Mouse (Mus musculus): ENCODE measurements around the gene Slc1a4. TPM values are rescaled to one million over a fixed set of nuclear protein-coding genes. Genes with fewer than 3 reads are reported as not detected.

Gene Slc1a4
- polyA plus RNA-seq, 1 experiment from 2014 or later = 7.3 TPM

DNA sequence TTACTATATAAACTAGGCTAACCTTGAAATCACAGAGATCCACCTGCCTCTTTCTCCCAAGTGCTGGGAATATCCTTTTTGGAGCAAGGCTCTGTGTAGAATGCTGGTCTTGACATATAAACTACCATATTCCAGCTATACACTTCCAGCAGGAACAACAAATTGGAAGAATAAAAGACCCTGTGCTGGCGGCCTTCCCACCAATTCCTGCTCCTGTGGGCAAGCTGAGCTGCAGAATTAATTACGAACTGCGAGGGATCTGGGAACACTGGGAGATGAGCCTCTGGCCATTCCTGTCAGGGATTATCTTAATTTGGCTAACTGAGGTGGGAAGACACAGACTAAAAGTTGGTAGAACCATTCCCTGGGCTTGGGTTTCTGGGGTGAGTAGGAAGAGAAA lies 10.1 kb downstream of the Slc1a4 start:
- Histone ChIP-seq H3K27me3 (no peaks in the 10 kb centered on the region), H3K27ac (no peak overlapping the region), H3K9me3 (replicated peaks) (no peaks in the 10 kb centered on the region), H3K9ac (no peak overlapping the region), H3K4me1 (replicated peaks) (peaks cover 40% of the 10 kb centered on the region), H3K4me2 (no peak overlapping the region), H3K4me3 (replicated peaks) (no peak overlapping the region), H3K36me3 (no peaks in the 10 kb centered on the region)
- WGBS (ENCODE audit: insufficient replicate concordance) = 73% methylated on average over 3 of the region's 3 CpGs
- ATAC-seq (ENCODE audit: low read depth) (no peak), DNase-seq (no peak)

DNA sequence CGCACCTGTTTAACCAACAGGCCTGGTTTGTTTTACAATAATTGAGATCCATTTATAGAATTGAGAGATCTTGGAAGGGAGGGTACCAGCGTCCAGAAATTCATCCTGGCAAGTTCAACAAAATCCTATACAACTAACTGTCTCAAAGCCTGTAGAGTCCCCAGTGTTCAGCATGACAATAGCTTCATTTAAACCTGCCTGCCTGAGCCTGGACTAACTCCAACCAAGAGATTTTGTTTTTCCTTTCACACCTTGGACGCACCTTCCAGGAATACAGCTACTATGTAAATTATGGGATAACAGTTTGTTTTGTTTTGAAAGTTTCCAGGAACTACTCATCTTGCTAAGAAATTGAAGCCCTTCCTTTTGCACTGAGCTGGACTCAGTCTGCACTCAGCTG lies 11.9 kb downstream of the Slc1a4 start:
- 82% methylated on average over 3 of the region's 3 CpGs for WGBS (ENCODE audit: insufficient replicate concordance)
- H3K27ac ChIP-seq = no peak overlapping the region
- H3K36me3 ChIP-seq = 0 out of 2 replicates have a peak, but pooled peaks cover 4% of the 10 kb centered on the region
- H3K4me3 ChIP-seq (replicated peaks) = no peak overlapping the region
- H3K4me1 ChIP-seq (replicated peaks) = peaks cover 28% of the 10 kb centered on the region
- ATAC-seq (ENCODE audit: low read depth) (no peak), DNase-seq (no peak)
- H3K4me2 ChIP-seq = no peak overlapping the region
- H3K9ac ChIP-seq = no peak overlapping the region
- no peaks in the 10 kb centered on the region for H3K9me3 ChIP-seq (replicated peaks)
- H3K27me3 ChIP-seq = no peaks in the 10 kb centered on the region

- 73% methylated on average over 16 of the region's 16 CpGs for WGBS (ENCODE audit: insufficient replicate concordance)
- no peak for ATAC-seq (ENCODE audit: low read depth)
Measured at GRCm38 (mm10) chr11:20318659-20319454, 13.7 kb downstream of the Slc1a4 start.

DNA sequence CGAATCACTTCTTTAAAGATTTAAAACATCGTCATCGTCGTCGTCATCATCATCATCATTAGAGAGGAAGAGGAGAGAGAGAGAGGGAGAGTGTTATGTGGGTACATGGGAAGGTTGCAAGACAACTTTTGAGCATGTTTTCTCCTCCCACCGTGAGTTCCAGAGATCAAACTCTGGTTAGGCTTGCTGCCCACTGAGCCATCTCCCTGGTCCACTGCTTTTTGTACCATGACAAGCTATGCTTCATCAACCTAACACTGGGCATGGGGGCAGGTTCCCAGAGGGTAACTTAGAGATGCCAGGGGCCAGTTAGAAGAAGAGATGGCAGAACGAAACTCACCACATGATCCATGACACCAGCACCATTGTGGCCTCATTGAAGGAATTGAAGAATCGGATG lies 18.9 kb downstream of the Slc1a4 start:
- no peaks in the 10 kb centered on the region for H3K27me3 ChIP-seq
- WGBS (ENCODE audit: insufficient replicate concordance) = 85% methylated on average over 8 of the region's 8 CpGs
- H3K4me2 ChIP-seq = no peak overlapping the region
- no peak overlapping the region for H3K27ac ChIP-seq
- no peaks in the 10 kb centered on the region for H3K4me1 ChIP-seq (replicated peaks)
- DNase-seq (no peak), ATAC-seq (ENCODE audit: low read depth) (no peak)
- no peak overlapping the region for H3K4me3 ChIP-seq (replicated peaks)
- no peak overlapping the region for H3K9ac ChIP-seq
- H3K36me3 ChIP-seq = peaks cover 26% of the 10 kb centered on the region
- H3K9me3 ChIP-seq (replicated peaks) = no peaks in the 10 kb centered on the region

More at GRCm38 (mm10) chr11:20318659-20319454, 13.7 kb downstream of the Slc1a4 start:
- Histone ChIP-seq H3K36me3 (0 out of 2 replicates have a peak, but pooled peaks cover 4% of the 10 kb centered on the region), H3K4me2 (no peak overlapping the region), H3K4me1 (replicated peaks) (peaks cover 11% of the 10 kb centered on the region), H3K9ac (no peak overlapping the region), H3K27me3 (no peaks in the 10 kb centered on the region), H3K9me3 (replicated peaks) (no peaks in the 10 kb centered on the region), H3K27ac (no peak overlapping the region), H3K4me3 (replicated peaks) (no peak overlapping the region)
- no peak for DNase-seq

DNA sequence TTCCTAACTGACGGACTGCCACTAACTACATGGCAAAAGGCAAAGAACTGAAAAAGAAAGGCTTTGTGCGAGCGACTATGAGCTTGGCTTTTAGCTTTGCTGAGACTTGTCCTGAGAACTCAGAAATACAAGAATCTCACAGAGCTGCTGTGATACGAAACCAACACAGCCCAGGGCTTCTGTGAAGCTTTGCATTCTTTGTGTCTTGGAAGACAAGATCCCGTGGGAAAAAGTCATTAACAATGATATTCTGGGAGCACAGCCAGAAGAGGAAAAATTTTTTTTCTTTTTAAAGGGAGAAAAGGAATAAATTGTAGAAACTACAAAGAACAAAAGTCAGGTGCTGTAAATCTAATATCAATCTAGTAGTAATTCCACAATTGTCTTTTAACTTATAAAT lies 23.5 kb downstream of the Slc1a4 start:
- H3K27me3 ChIP-seq = no peaks in the 10 kb centered on the region
- DNase-seq (no peak), ATAC-seq (ENCODE audit: low read depth) (no peak)
- H3K4me2 ChIP-seq = no peak overlapping the region
- WGBS (ENCODE audit: insufficient replicate concordance) = 73% methylated on average over 5 of the region's 5 CpGs
- H3K4me3 ChIP-seq (replicated peaks) = no peak overlapping the region
- no peak overlapping the region for H3K9ac ChIP-seq
- H3K4me1 ChIP-seq (replicated peaks) = peaks cover 6% of the 10 kb centered on the region; the same call in 1 of the 2 replicates
- H3K9me3 ChIP-seq (replicated peaks) = no peaks in the 10 kb centered on the region
- H3K27ac ChIP-seq = no peak overlapping the region
- peaks cover 49% of the 10 kb centered on the region for H3K36me3 ChIP-seq

DNA sequence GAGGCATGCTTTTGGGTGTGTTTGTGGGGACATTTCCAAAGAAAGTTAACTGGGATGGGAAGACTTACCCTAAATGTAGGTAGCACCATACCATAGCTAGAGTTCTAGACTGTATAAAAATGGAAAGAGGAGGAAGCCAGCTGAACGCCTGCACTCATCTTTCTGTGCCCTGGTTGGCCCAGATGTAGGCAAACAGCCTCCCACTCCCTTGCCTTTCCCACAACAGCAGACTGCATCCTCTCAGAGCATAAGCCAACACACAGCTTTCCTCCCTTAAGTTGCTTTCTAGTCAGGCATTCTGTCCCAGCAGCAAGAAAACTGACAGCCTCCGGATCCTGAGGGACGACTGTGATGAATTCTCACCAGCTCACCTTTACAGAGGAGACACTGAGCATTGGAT lies 25.1 kb downstream of the Slc1a4 start:
- no peak overlapping the region for H3K4me3 ChIP-seq (replicated peaks)
- no peaks in the 10 kb centered on the region for H3K9me3 ChIP-seq (replicated peaks)
- H3K4me2 ChIP-seq = no peak overlapping the region
- ATAC-seq (ENCODE audit: low read depth) (no peak), DNase-seq (no peak)
- peaks cover 6% of the 10 kb centered on the region; the same call in 1 of the 2 replicates for H3K4me1 ChIP-seq (replicated peaks)
- H3K9ac ChIP-seq = no peak overlapping the region
- H3K27me3 ChIP-seq = no peaks in the 10 kb centered on the region
- H3K36me3 ChIP-seq = peaks cover 51% of the 10 kb centered on the region
- 83% methylated on average over 3 of the region's 3 CpGs for WGBS (ENCODE audit: insufficient replicate concordance)
- H3K27ac ChIP-seq = no peak overlapping the region

GRCm38 (mm10) chr11:20305641-20306040 lies 26.9 kb downstream of the Slc1a4 start:
- no peak overlapping the region for H3K9ac ChIP-seq
- no peak overlapping the region for H3K27ac ChIP-seq
- no peak overlapping the region for H3K4me3 ChIP-seq (replicated peaks)
- DNase-seq = peak; percentile 34
- H3K36me3 ChIP-seq = peaks cover 41% of the 10 kb centered on the region
- H3K27me3 ChIP-seq = no peaks in the 10 kb centered on the region
- 26% methylated on average over 1 of the region's 1 CpGs for WGBS (ENCODE audit: insufficient replicate concordance)
- ATAC-seq (ENCODE audit: low read depth) = peak; percentile 67
- no peaks in the 10 kb centered on the region for H3K9me3 ChIP-seq (replicated peaks)
- peaks cover 6% of the 10 kb centered on the region; the same call in 1 of the 2 replicates for H3K4me1 ChIP-seq (replicated peaks)
- no peak overlapping the region for H3K4me2 ChIP-seq

- no peaks in the 10 kb centered on the region for H3K27me3 ChIP-seq
- WGBS (ENCODE audit: insufficient replicate concordance) = 63% methylated on average over 6 of the region's 6 CpGs
- H3K9me3 ChIP-seq (replicated peaks) = no peaks in the 10 kb centered on the region
- peaks cover 41% of the 10 kb centered on the region for H3K36me3 ChIP-seq
- peaks cover 6% of the 10 kb centered on the region; the same call in 1 of the 2 replicates for H3K4me1 ChIP-seq (replicated peaks)
- H3K27ac ChIP-seq = no peak overlapping the region
- no peak overlapping the region for H3K4me3 ChIP-seq (replicated peaks)
- H3K9ac ChIP-seq = no peak overlapping the region
- DNase-seq (peak; percentile 20), ATAC-seq (ENCODE audit: low read depth) (no peak)
- H3K4me2 ChIP-seq = no peak overlapping the region
Measured at GRCm38 (mm10) chr11:20304341-20304740, 28.2 kb downstream of the Slc1a4 start.

DNA sequence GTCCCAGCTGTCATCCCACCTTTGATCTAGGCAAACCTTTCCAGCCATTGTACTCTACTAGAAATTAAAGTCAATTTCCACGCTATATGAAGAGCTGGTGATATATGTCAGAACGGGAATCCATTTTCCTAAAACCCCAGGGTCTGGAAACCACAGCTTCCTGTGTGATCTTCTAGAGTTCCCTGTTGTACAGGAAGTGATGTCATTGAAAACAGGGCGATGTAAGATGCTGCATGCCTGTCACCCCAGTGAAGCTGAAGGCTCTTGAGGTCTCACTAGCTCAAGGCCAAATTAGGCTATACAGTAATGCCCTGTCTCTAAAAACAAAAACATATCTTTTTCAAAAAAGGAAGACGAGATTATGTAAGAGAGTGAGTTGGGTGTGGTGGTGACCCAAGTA lies 31.2 kb downstream of the Slc1a4 start:
- 32% methylated on average over 4 of the region's 4 CpGs for WGBS (ENCODE audit: insufficient replicate concordance)

GRCm38 (mm10) chr11:20300850-20301249 lies 31.7 kb downstream of the Slc1a4 start:
- WGBS (ENCODE audit: insufficient replicate concordance) = 68% methylated on average over 6 of the region's 6 CpGs
- Histone ChIP-seq H3K9me3 (replicated peaks) (no peaks in the 10 kb centered on the region), H3K4me2 (no peak overlapping the region), H3K4me1 (replicated peaks) (peaks cover 5% of the 10 kb centered on the region; the same call in 1 of the 2 replicates), H3K9ac (no peak overlapping the region), H3K27me3 (no peaks in the 10 kb centered on the region), H3K36me3 (peaks cover 26% of the 10 kb centered on the region), H3K27ac (no peak overlapping the region), H3K4me3 (replicated peaks) (no peak overlapping the region)
- ATAC-seq (ENCODE audit: low read depth) (no peak), DNase-seq (no peak)

More for the DNA sequence above, 31.2 kb downstream of the Slc1a4 start:
- Histone ChIP-seq H3K4me2 (no peak overlapping the region), H3K27ac (no peak overlapping the region), H3K36me3 (peaks cover 26% of the 10 kb centered on the region), H3K9ac (no peak overlapping the region), H3K27me3 (no peaks in the 10 kb centered on the region), H3K4me3 (replicated peaks) (no peak overlapping the region), H3K9me3 (replicated peaks) (no peaks in the 10 kb centered on the region), H3K4me1 (replicated peaks) (peaks cover 6% of the 10 kb centered on the region; the same call in 1 of the 2 replicates)
- ATAC-seq (ENCODE audit: low read depth) = no peak
- no peak for DNase-seq

DNA sequence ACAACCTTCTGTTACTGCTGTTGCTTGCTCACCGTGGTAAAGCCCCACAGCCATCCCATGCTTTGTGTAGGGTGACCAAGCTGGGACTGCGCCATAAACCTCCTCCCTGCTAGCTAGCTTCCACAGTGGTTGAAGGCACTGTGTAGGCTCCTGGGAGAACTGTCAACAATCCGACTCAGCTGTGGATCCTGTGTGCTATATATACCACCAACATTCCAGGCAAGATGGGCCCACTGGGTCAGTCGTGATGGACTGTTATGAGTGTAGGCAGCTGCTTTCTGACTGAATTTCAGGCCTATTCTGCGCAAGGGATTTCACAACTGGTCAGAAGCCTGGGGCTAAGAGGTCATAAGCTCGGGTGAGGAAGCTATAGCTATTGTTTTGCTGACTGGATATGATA lies 32.6 kb downstream of the Slc1a4 start:
- no peak overlapping the region for H3K9ac ChIP-seq
- no peaks in the 10 kb centered on the region for H3K4me1 ChIP-seq (replicated peaks)
- no peak for ATAC-seq (ENCODE audit: low read depth)
- no peak overlapping the region for H3K27ac ChIP-seq
- no peaks in the 10 kb centered on the region for H3K9me3 ChIP-seq (replicated peaks)
- H3K36me3 ChIP-seq = peaks cover 18% of the 10 kb centered on the region
- WGBS (ENCODE audit: insufficient replicate concordance) = 63% methylated on average over 6 of the region's 6 CpGs
- H3K4me2 ChIP-seq = no peak overlapping the region
- DNase-seq = no peak
- H3K27me3 ChIP-seq = no peaks in the 10 kb centered on the region
- no peak overlapping the region for H3K4me3 ChIP-seq (replicated peaks)

DNA sequence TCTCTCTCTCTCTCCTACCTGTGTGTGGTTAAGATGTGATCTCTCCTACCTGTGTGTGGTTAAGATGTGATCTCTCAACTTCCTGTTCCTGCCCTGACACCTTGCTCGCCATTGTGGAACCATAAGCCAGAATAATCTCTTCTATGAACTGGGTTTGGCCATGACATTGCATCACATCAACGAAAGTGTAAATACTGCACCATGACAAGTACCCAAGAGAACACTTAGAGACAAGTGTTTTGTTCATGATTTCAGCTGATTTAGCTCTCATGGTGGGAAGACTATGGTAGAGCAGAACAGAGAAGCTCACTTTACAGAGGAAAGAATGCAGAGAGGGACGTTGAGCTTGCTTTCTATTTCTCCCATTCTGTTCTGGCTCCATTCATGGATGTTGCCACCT lies 48.0 kb downstream of the Slc1a4 start:
- Histone ChIP-seq H3K4me3 (replicated peaks) (no peak overlapping the region), H3K27ac (no peak overlapping the region), H3K9ac (no peak overlapping the region), H3K27me3 (no peaks in the 10 kb centered on the region), H3K4me1 (replicated peaks) (0 out of 2 replicates have a peak, but pooled peaks cover 3% of the 10 kb centered on the region), H3K9me3 (replicated peaks) (no peaks in the 10 kb centered on the region), H3K36me3 (no peaks in the 10 kb centered on the region), H3K4me2 (no peak overlapping the region)
- DNase-seq (no peak), ATAC-seq (ENCODE audit: low read depth) (no peak)
- WGBS (ENCODE audit: insufficient replicate concordance) = 50% methylated on average over 3 of the region's 3 CpGs

All from liver, embryonic 13.5 days (tissue).